Mouse (Mus musculus): ENCODE results near the gene Tet2.

DNA sequence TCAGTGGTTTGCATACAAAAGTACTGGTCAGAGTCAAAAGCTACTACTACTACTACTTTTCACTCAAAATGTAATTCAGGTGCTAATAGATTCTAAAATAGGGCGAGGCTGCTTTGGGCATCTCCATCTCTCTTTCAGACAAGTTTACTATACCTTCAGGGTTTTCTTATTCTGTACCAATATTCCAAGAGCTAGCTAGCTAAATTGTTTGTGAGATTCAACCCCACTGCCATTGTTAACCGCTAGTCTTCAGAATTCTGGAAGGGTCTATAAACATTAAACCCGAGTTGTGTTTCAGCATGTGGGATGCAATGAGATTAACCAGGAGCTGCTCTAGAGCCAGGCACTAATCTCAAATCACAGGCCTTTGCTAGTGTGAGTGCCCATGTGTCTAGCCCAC lies 12.1 kb downstream of the Tet2 start:
- TF ChIP-seq E2F4 (IDR thresholded peaks at IDR 0.05; ENCODE audit: insufficient read depth) (no peak), POLR2A (IDR thresholded peaks at IDR 0.05; ENCODE audit: insufficient read length, low read depth) (no peak), MYOD1 (IDR thresholded peaks at IDR 0.05; ENCODE audit: control insufficient read depth in 1 of 3, insufficient read length in 2 of 3, low read depth in 2 of 3) (no peak), TCF12 (IDR thresholded peaks at IDR 0.05; ENCODE audit: insufficient read depth, poor library complexity, severe bottlenecking) (no peak), MAX (IDR thresholded peaks at IDR 0.05; ENCODE audit: low read depth) (no peak), REST (IDR thresholded peaks at IDR 0.05; ENCODE audit: insufficient read depth, insufficient read length) (no peak), POLR2AphosphoS2 (IDR thresholded peaks at IDR 0.05; ENCODE audit: insufficient read length, low read depth) (no peak), CEBPB (IDR thresholded peaks at IDR 0.05; ENCODE audit: insufficient read depth, poor library complexity, severe bottlenecking) (no peak), MYOG (IDR thresholded peaks at IDR 0.05; ENCODE audit: control insufficient read depth in 1 of 3, insufficient read depth in 1 of 3, insufficient read length in 2 of 3, low read depth in 2 of 3) (no peak), USF1 (IDR thresholded peaks at IDR 0.05; ENCODE audit: low read depth) (no peak), SRF (IDR thresholded peaks at IDR 0.05; ENCODE audit: control insufficient read depth, insufficient read length, low read depth) (no peak)
